Mouse (Mus musculus): Measurements from ENCODE around the gene Pde10a. TPM values are rescaled to one million over a fixed set of nuclear protein-coding genes. Genes with fewer than 3 reads are reported as not detected.

Pde10a gene
- polyA plus RNA-seq, 1 experiment, result 26.2 TPM

GRCm38 (mm10) chr17:8802161-8802888 lies 277.2 kb downstream of the Pde10a start:
- Histone ChIP-seq H3K27ac (ENCODE audit: control insufficient read depth, insufficient read depth, low read depth, low read length) (no peak overlapping the region), H3K4me1 (ENCODE audit: control insufficient read depth, insufficient read depth, low read length) (peaks cover 11% of the 10 kb centered on the region), H3K36me3 (ENCODE audit: control insufficient read depth, insufficient read depth, low read length) (no peaks in the 10 kb centered on the region), H3K27me3 (ENCODE audit: control insufficient read depth, insufficient read depth, low read length) (no peaks in the 10 kb centered on the region; the same call in 1 of the 2 replicates), H3K4me3 (ENCODE audit: control insufficient read depth, low read depth, low read length) (peak overlapping the region; percentile 32)
- TF ChIP-seq POLR2A (IDR thresholded peaks at IDR 0.05; ENCODE audit: control insufficient read depth, low read depth, low read length) (no peak), CTCF (IDR thresholded peaks at IDR 0.05; ENCODE audit: control insufficient read depth, insufficient read depth, insufficient replicate concordance, low read depth, low read length) (no peak)

GRCm38 (mm10) chr17:8802889-8803799 lies 278.0 kb downstream of the Pde10a start:
- no peak overlapping the region for H3K27ac ChIP-seq (ENCODE audit: control insufficient read depth, insufficient read depth, low read depth, low read length)

GRCm38 (mm10) chr17:8807345-8807744 lies 282.2 kb downstream of the Pde10a start:
- H3K27me3 ChIP-seq (ENCODE audit: control insufficient read depth, insufficient read depth, low read length), result no peaks in the 10 kb centered on the region
- H3K4me1 ChIP-seq (ENCODE audit: control insufficient read depth, insufficient read depth, low read length), result no peaks in the 10 kb centered on the region; the same call in 1 of the 2 replicates
- no peak overlapping the region for H3K27ac ChIP-seq (ENCODE audit: control insufficient read depth, insufficient read depth, low read depth, low read length)
- no peak overlapping the region for H3K4me3 ChIP-seq (ENCODE audit: control insufficient read depth, low read depth, low read length)
- no peaks in the 10 kb centered on the region for H3K36me3 ChIP-seq (ENCODE audit: control insufficient read depth, insufficient read depth, low read length)
- TF ChIP-seq POLR2A (IDR thresholded peaks at IDR 0.05; ENCODE audit: control insufficient read depth, low read depth, low read length), result no peak
- peak; percentile 48; the same call in 1 of the 2 replicates for TF ChIP-seq CTCF (IDR thresholded peaks at IDR 0.05; ENCODE audit: control insufficient read depth, insufficient read depth, insufficient replicate concordance, low read depth, low read length)

More at GRCm38 (mm10) chr17:8802889-8803799, 278.0 kb downstream of the Pde10a start:
- peaks cover 11% of the 10 kb centered on the region for H3K4me1 ChIP-seq (ENCODE audit: control insufficient read depth, insufficient read depth, low read length)
- no peaks in the 10 kb centered on the region for H3K36me3 ChIP-seq (ENCODE audit: control insufficient read depth, insufficient read depth, low read length)
- TF ChIP-seq CTCF (IDR thresholded peaks at IDR 0.05; ENCODE audit: control insufficient read depth, insufficient read depth, insufficient replicate concordance, low read depth, low read length) (no peak), POLR2A (IDR thresholded peaks at IDR 0.05; ENCODE audit: control insufficient read depth, low read depth, low read length) (no peak)
- no peaks in the 10 kb centered on the region; the same call in 1 of the 2 replicates for H3K27me3 ChIP-seq (ENCODE audit: control insufficient read depth, insufficient read depth, low read length)
- H3K4me3 ChIP-seq (ENCODE audit: control insufficient read depth, low read depth, low read length), result no peak overlapping the region

- H3K36me3 ChIP-seq (ENCODE audit: control insufficient read depth, insufficient read depth, low read length), result no peaks in the 10 kb centered on the region
- no peak overlapping the region for H3K4me3 ChIP-seq (ENCODE audit: control insufficient read depth, low read depth, low read length)
- no peaks in the 10 kb centered on the region for H3K27me3 ChIP-seq (ENCODE audit: control insufficient read depth, insufficient read depth, low read length)
- no peak overlapping the region for H3K27ac ChIP-seq (ENCODE audit: control insufficient read depth, insufficient read depth, low read depth, low read length)
- TF ChIP-seq POLR2A (IDR thresholded peaks at IDR 0.05; ENCODE audit: control insufficient read depth, low read depth, low read length), result no peak
- TF ChIP-seq CTCF (IDR thresholded peaks at IDR 0.05; ENCODE audit: control insufficient read depth, insufficient read depth, insufficient replicate concordance, low read depth, low read length), result no peak
- H3K4me1 ChIP-seq (ENCODE audit: control insufficient read depth, insufficient read depth, low read length), result no peaks in the 10 kb centered on the region; the same call in 1 of the 2 replicates
Measured at GRCm38 (mm10) chr17:8809771-8810170, 284.6 kb downstream of the Pde10a start.

GRCm38 (mm10) chr17:8810201-8810600 lies 285.0 kb downstream of the Pde10a start:
- TF ChIP-seq CTCF (IDR thresholded peaks at IDR 0.05; ENCODE audit: control insufficient read depth, insufficient read depth, insufficient replicate concordance, low read depth, low read length) (no peak), POLR2A (IDR thresholded peaks at IDR 0.05; ENCODE audit: control insufficient read depth, low read depth, low read length) (no peak)
- Histone ChIP-seq H3K4me3 (ENCODE audit: control insufficient read depth, low read depth, low read length) (no peak overlapping the region), H3K36me3 (ENCODE audit: control insufficient read depth, insufficient read depth, low read length) (no peaks in the 10 kb centered on the region), H3K4me1 (ENCODE audit: control insufficient read depth, insufficient read depth, low read length) (no peaks in the 10 kb centered on the region; the same call in 1 of the 2 replicates), H3K27ac (ENCODE audit: control insufficient read depth, insufficient read depth, low read depth, low read length) (no peak overlapping the region), H3K27me3 (ENCODE audit: control insufficient read depth, insufficient read depth, low read length) (no peaks in the 10 kb centered on the region)

GRCm38 (mm10) chr17:8812228-8812865 lies 287.2 kb downstream of the Pde10a start:
- H3K36me3 ChIP-seq (ENCODE audit: control insufficient read depth, insufficient read depth, low read length), result no peaks in the 10 kb centered on the region
- no peaks in the 10 kb centered on the region; the same call in 1 of the 2 replicates for H3K4me1 ChIP-seq (ENCODE audit: control insufficient read depth, insufficient read depth, low read length)
- no peaks in the 10 kb centered on the region for H3K27me3 ChIP-seq (ENCODE audit: control insufficient read depth, insufficient read depth, low read length)
- H3K4me3 ChIP-seq (ENCODE audit: control insufficient read depth, low read depth, low read length), result no peak overlapping the region
- no peak for TF ChIP-seq POLR2A (IDR thresholded peaks at IDR 0.05; ENCODE audit: control insufficient read depth, low read depth, low read length)
- TF ChIP-seq CTCF (IDR thresholded peaks at IDR 0.05; ENCODE audit: control insufficient read depth, insufficient read depth, insufficient replicate concordance, low read depth, low read length), result no peak
- H3K27ac ChIP-seq (ENCODE audit: control insufficient read depth, insufficient read depth, low read depth, low read length), result no peak overlapping the region
